ENCODE assay signal across 21 mouse cellular contexts in the genomic region with DNA sequence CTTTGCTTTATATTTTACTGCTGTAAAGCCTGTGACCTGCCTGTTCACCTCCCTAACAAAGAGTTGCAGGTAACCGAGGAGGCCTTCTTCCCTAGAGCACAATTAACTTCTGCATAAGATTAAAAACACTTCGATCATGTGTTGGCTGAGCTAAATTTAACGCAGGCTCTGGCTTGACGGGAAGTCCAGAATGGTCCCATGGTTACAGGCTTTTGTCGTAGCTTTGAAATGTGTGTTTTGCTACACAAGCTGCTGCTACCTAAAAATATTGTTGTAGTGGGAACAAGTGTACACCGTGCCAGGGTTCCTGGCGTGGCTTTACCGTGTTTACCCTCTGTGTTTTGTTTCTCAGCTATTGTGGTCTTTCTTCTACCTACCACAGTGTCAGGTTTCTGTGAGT.
DNase-seq lines count a peak whose midpoint lies in the region; ATAC-seq lines count a peak whose summit lies in the region.
"Had no signal": no experiment of that assay in that cellular context is flagged by ENCODE, and none has a peak within 500 bp of the region (broad histone marks: within the 10 kb centered on the region; RNA-seq: fewer than 3 reads in every experiment).

No protein-coding gene starts in this region.

- no peaks in the 10 kb centered on the region; the same call in 1 of the 2 replicates for H3K36me3 ChIP-seq in heart, embryonic 11.5 days (ENCODE audit: control insufficient read depth, insufficient read depth, low read length)
- H3K36me3 ChIP-seq in hindbrain, embryonic 11.5 days (ENCODE audit: control insufficient read depth, insufficient read depth, low read length) = no peaks in the 10 kb centered on the region
- H3K36me3 ChIP-seq: embryonic facial prominence, embryonic 15.5 days; forebrain, embryonic 10.5 days; hindbrain, embryonic 15.5 days; neural tube, embryonic 15.5 days had no signal

- H3K27ac ChIP-seq in heart, embryonic 11.5 days (ENCODE audit: low read depth, low read length) = no peak overlapping the region
- H3K27ac ChIP-seq in hindbrain, embryonic 11.5 days (ENCODE audit: low read depth, low read length) = no peak overlapping the region
- H3K27ac ChIP-seq: embryonic facial prominence, embryonic 15.5 days; forebrain, embryonic 10.5 days; hindbrain, embryonic 15.5 days; kidney, postnatal 0 days; liver, embryonic 15.5 days; midbrain, embryonic 13.5 days; neural tube, embryonic 15.5 days had no signal

- intact Hi-C loops in heart, postnatal 10 days (cut with DNase I) = no loop called here
- intact Hi-C loops in gastrocnemius, postnatal 36 days (cut with DNase I) = no loop called here

- no peaks in the 10 kb centered on the region for H3K27me3 ChIP-seq in heart, embryonic 11.5 days (ENCODE audit: control insufficient read depth, insufficient read depth, low read length)
- no peaks in the 10 kb centered on the region for H3K27me3 ChIP-seq in hindbrain, embryonic 11.5 days (ENCODE audit: control insufficient read depth, insufficient read depth, low read length)
- H3K27me3 ChIP-seq: embryonic facial prominence, embryonic 15.5 days; hindbrain, embryonic 15.5 days; liver, embryonic 15.5 days; midbrain, embryonic 13.5 days; neural tube, embryonic 15.5 days had no signal

- no peaks in the 10 kb centered on the region for H3K9me3 ChIP-seq in heart, embryonic 11.5 days (replicated peaks; ENCODE audit: control insufficient read depth, low read length)
- H3K9me3 ChIP-seq in hindbrain, embryonic 11.5 days (ENCODE audit: control insufficient read depth, low read length) = no peaks in the 10 kb centered on the region
- H3K9me3 ChIP-seq: embryonic facial prominence, embryonic 15.5 days; forebrain, embryonic 10.5 days; hindbrain, embryonic 15.5 days; liver, embryonic 15.5 days; midbrain, embryonic 13.5 days; neural tube, embryonic 15.5 days had no signal

- DNase-seq in heart, adult 18-20 months = peak; percentile 57 to 62
- DNase-seq in brain, adult 2 months (ENCODE audit: low read depth, low spot score) = peak; percentile 58
- peak; percentile 39 to 48 for DNase-seq in heart, adult 9 months (ENCODE audit: low spot score in 2 of 2)
- peak; percentile 43 to 48 for DNase-seq in heart, postnatal 10 days
- DNase-seq in gastrocnemius, postnatal 36 days = no peak
- DNase-seq in hindbrain, embryonic 11.5 days (ENCODE audit: low spot score) = no peak
- DNase-seq: adrenal gland, postnatal 10 days; cerebellum, adult 9-10 months; retina, postnatal 1 day; thymus, adult 18-20 months had no signal

- no peak overlapping the region for H3K4me2 ChIP-seq in heart, embryonic 11.5 days
- H3K4me2 ChIP-seq in hindbrain, embryonic 11.5 days (replicated peaks; ENCODE audit: low read depth, low read length) = no peak overlapping the region
- H3K4me2 ChIP-seq: embryonic facial prominence, embryonic 15.5 days; hindbrain, embryonic 15.5 days; liver, embryonic 15.5 days; midbrain, embryonic 13.5 days; neural tube, embryonic 15.5 days had no signal

- H3K9ac ChIP-seq in heart, embryonic 11.5 days (ENCODE audit: low read depth, low read length) = no peak overlapping the region
- no peak overlapping the region for H3K9ac ChIP-seq in hindbrain, embryonic 11.5 days (ENCODE audit: low read depth, low read length)
- H3K9ac ChIP-seq: embryonic facial prominence, embryonic 15.5 days; hindbrain, embryonic 15.5 days; liver, embryonic 15.5 days; midbrain, embryonic 13.5 days; neural tube, embryonic 15.5 days had no signal

- H3K4me3 ChIP-seq in heart, embryonic 11.5 days (ENCODE audit: low read depth, low read length) = no peak overlapping the region
- H3K4me3 ChIP-seq in hindbrain, embryonic 11.5 days (ENCODE audit: low read depth, low read length) = no peak overlapping the region
- H3K4me3 ChIP-seq: embryonic facial prominence, embryonic 15.5 days; forebrain, embryonic 10.5 days; hindbrain, embryonic 15.5 days; liver, embryonic 15.5 days; midbrain, embryonic 13.5 days; neural tube, embryonic 15.5 days had no signal

- 67% methylated on average over 8 of the region's 8 CpGs for WGBS in heart, embryonic 11.5 days (ENCODE audit: insufficient replicate concordance)
- 77% methylated on average over 8 of the region's 8 CpGs for WGBS in hindbrain, embryonic 11.5 days

- ATAC-seq in heart, embryonic 11.5 days (replicated peaks; ENCODE audit: insufficient number of reproducible peaks, low FRiP score, low TSS enrichment) = no peak
- no peak for ATAC-seq in hindbrain, embryonic 11.5 days (ENCODE audit: low FRiP score)
- no peak for ATAC-seq in cerebellum, adult (ENCODE audit: insufficient number of reproducible peaks, low FRiP score, low TSS enrichment)
- ATAC-seq: intestine, postnatal 0 days; lung, postnatal 0 days; midbrain, embryonic 13.5 days had no signal

- H3K4me1 ChIP-seq in heart, embryonic 11.5 days (ENCODE audit: control insufficient read depth, insufficient read depth, low read length) = peaks cover 28% of the 10 kb centered on the region
- H3K4me1 ChIP-seq in hindbrain, embryonic 11.5 days (replicated peaks; ENCODE audit: control insufficient read depth, insufficient read depth, low read length) = no peaks in the 10 kb centered on the region

Comparison
In these comparisons a context has a peak if more than half of its experiments do, and no peak if none do; other contexts are left out.
1. DNase-seq: peak in heart, adult 18-20 months (2 of 2), brain, adult 2 months (single experiment), heart, adult 9 months (2 of 2) and heart, postnatal 10 days (2 of 2); none in gastrocnemius, postnatal 36 days (0 of 2) and hindbrain, embryonic 11.5 days (single experiment).